Mouse (Mus musculus): Measurements from ENCODE around the gene 4930568D16Rik. TPM values are rescaled to one million over a fixed set of nuclear protein-coding genes. Genes with fewer than 3 reads are reported as not detected.

The 4930568D16Rik gene
- not detected for total RNA-seq (2023)

GRCm38 (mm10) chr2:35367629-35368028 is at the start of gene 4930568D16Rik:
Gene 4930568D16Rik (minus strand): TSS chr2:35367729.

GRCm38 (mm10) chr2:35397096-35397495 is 29.6 kb upstream of the 4930568D16Rik start, which contains the start of gene 4930402F06Rik:
Gene 4930402F06Rik (minus strand): TSS chr2:35397175.

GRCm38 (mm10) chr2:35336388-35337280 is 30.9 kb downstream of the 4930568D16Rik start, which contains the start of gene Stom:
Gene Stom (minus strand): TSS chr2:35336976.

Other genes starting within 250 kb of the 4930568D16Rik start
- gene Rab14, start 166.6 kb downstream of the 4930568D16Rik start, total RNA-seq (2023): 100 to 1,000 TPM; 220 to 226 TPM
- gene Gsn, start 111.3 kb downstream of the 4930568D16Rik start, total RNA-seq (2023): 10 to 100 TPM; 52.5 to 59.1 TPM
- gene Stom, start 30.8 kb downstream of the 4930568D16Rik start, total RNA-seq (2023): 100 to 1,000 TPM; 143 to 190 TPM
- gene 4930402F06Rik, start 29.4 kb upstream of the 4930568D16Rik start, total RNA-seq (2023): not detected
- 100 to 1,000 TPM; 104 to 109 TPM for gene Ggta1, start 95.5 kb upstream of the 4930568D16Rik start, total RNA-seq (2023)
- gene Dab2ip, start 190.5 kb upstream of the 4930568D16Rik start, total RNA-seq (2023): 10 to 100 TPM in 1 of 2 experiments, 1 to 10 TPM in 1; 10.0 to 11.1 TPM